Mouse (Mus musculus) ES-E14 (cell line): ENCODE measurements around the gene Sfxn5.

Experiments
- CHD2 ChIP-seq: IDR thresholded peaks from 2 replicates; pipeline ENCODE4 v1.6.1; 2014; ENCODE audit warnings: mild to moderate bottlenecking, low read depth, low read length, inconsistent platforms
- HCFC1 ChIP-seq: IDR thresholded peaks from 2 replicates; pipeline ENCODE4 v1.6.1; 2012; ENCODE audit warnings: low read length, inconsistent platforms, borderline replicate concordance; ENCODE audit not compliant: insufficient read depth
- MAFK ChIP-seq: IDR thresholded peaks from 2 replicates; pipeline ENCODE4 v1.6.1; 2014; ENCODE audit warnings: mild to moderate bottlenecking, low read depth, low read length, inconsistent platforms; ENCODE audit not compliant: insufficient read depth
- ZC3H11A ChIP-seq: IDR thresholded peaks from 2 replicates; pipeline ENCODE4 v1.6.1; 2012; ENCODE audit warnings: low read depth, mild to moderate bottlenecking, inconsistent platforms, low read length, borderline replicate concordance
- ZNF384 ChIP-seq: IDR thresholded peaks from 2 replicates; pipeline ENCODE4 v1.6.1; 2012; ENCODE audit warnings: low read depth, low read length, inconsistent platforms

DNA sequence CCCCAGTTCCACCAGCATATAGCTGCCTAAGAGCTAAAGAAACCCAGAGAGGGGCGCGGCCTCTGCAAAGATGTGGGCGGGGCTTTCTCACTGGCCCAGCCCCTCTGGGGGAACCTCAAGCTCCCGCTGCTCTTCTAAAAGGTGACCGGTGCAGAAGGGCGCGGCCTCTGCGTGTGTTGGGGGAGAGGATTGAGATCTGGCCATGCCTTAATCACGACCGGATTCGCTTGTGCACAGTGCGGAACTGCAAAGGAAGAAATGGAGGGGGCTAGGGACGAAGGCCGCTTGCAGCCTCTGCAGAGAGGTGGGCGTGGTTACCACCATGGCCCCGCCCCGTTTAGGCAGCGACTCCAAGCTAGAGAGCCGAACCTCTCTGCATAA lies 41.5 kb upstream of the Sfxn5 start:
- TF ChIP-seq CHD2: no peak
- no peak for TF ChIP-seq ZNF384
- no peak for TF ChIP-seq ZC3H11A
- TF ChIP-seq MAFK: no peak
- TF ChIP-seq HCFC1: no peak
